Mouse (Mus musculus): ENCODE measurements around the gene Fgfr2. TPM values are rescaled to one million over a fixed set of nuclear protein-coding genes. Genes with fewer than 3 reads are reported as not detected.

The Fgfr2 gene
- total RNA-seq, 2 experiments from 2014 or later = 47.6 to 49.5 TPM

GRCm38 (mm10) chr7:132302508-132303241 is 820.5 kb downstream of the Fgfr2 start:
- DNase-seq (ENCODE audit: low spot score in 2 of 2) = no peak
- Histone ChIP-seq H3K4me3 (no peak overlapping the region), H3K27ac (no peak overlapping the region; the same call in 1 of the 2 replicates)
- TF ChIP-seq CTCF (conservative IDR thresholded peaks at IDR 0.05) = no peak

GRCm38 (mm10) chr7:132299661-132300210 is 823.4 kb downstream of the Fgfr2 start:
- TF ChIP-seq CTCF (conservative IDR thresholded peaks at IDR 0.05) = no peak
- no peak overlapping the region for H3K4me3 ChIP-seq
- no peak for DNase-seq (ENCODE audit: low spot score in 2 of 2)
- H3K27ac ChIP-seq = no peak overlapping the region

GRCm38 (mm10) chr7:132298412-132298990 is 824.6 kb downstream of the Fgfr2 start:
- DNase-seq (ENCODE audit: low spot score in 2 of 2) = no peak
- no peak for TF ChIP-seq CTCF (conservative IDR thresholded peaks at IDR 0.05)
- H3K4me3 ChIP-seq = no peak overlapping the region
- H3K27ac ChIP-seq = no peak overlapping the region

GRCm38 (mm10) chr7:132296661-132297443 is 826.3 kb downstream of the Fgfr2 start:
- no peak for DNase-seq (ENCODE audit: low spot score in 2 of 2)

GRCm38 (mm10) chr7:132296132-132296531 is 827.0 kb downstream of the Fgfr2 start:
- H3K4me3 ChIP-seq = no peak overlapping the region
- TF ChIP-seq CTCF (conservative IDR thresholded peaks at IDR 0.05) = no peak
- no peak overlapping the region for H3K27ac ChIP-seq
- DNase-seq (ENCODE audit: low spot score in 2 of 2) = no peak

More at GRCm38 (mm10) chr7:132296661-132297443, 826.3 kb downstream of the Fgfr2 start:
- Histone ChIP-seq H3K27ac (no peak overlapping the region), H3K4me3 (no peak overlapping the region)
- no peak for TF ChIP-seq CTCF (conservative IDR thresholded peaks at IDR 0.05)

- peak overlapping the region; percentile 86 for H3K27ac ChIP-seq
- H3K4me3 ChIP-seq = no peak overlapping the region
- DNase-seq (ENCODE audit: low spot score in 2 of 2) = no peak
Measured at GRCm38 (mm10) chr7:132287340-132287664, 835.8 kb downstream of the Fgfr2 start.

GRCm38 (mm10) chr7:132286630-132287339 is 836.4 kb downstream of the Fgfr2 start:
- Histone ChIP-seq H3K4me3 (no peak overlapping the region), H3K27ac (peak overlapping the region; percentile 86)
- no peak for DNase-seq (ENCODE audit: low spot score in 2 of 2)
- TF ChIP-seq CTCF (conservative IDR thresholded peaks at IDR 0.05) = no peak

More at GRCm38 (mm10) chr7:132287340-132287664, 835.8 kb downstream of the Fgfr2 start:
- TF ChIP-seq CTCF (conservative IDR thresholded peaks at IDR 0.05) = no peak

- no peak for TF ChIP-seq CTCF (conservative IDR thresholded peaks at IDR 0.05)
- no peak overlapping the region for H3K4me3 ChIP-seq
- DNase-seq (ENCODE audit: low spot score in 2 of 2) = peak; percentile 74 to 83
- peak overlapping the region; percentile 86 for H3K27ac ChIP-seq
Measured at GRCm38 (mm10) chr7:132284795-132285194, 838.4 kb downstream of the Fgfr2 start.

GRCm38 (mm10) chr7:132284048-132284737 is 839.0 kb downstream of the Fgfr2 start:
- DNase-seq (ENCODE audit: low spot score in 2 of 2) = peak; percentile 45 to 47
- peak overlapping the region; percentile 86 for H3K27ac ChIP-seq

GRCm38 (mm10) chr7:132282576-132282975 is 840.6 kb downstream of the Fgfr2 start:
- TF ChIP-seq CTCF (conservative IDR thresholded peaks at IDR 0.05) = no peak
- no peak for DNase-seq (ENCODE audit: low spot score in 2 of 2)
- H3K27ac ChIP-seq = peak overlapping the region; percentile 86
- H3K4me3 ChIP-seq = no peak overlapping the region

More at GRCm38 (mm10) chr7:132284048-132284737, 839.0 kb downstream of the Fgfr2 start:
- no peak overlapping the region for H3K4me3 ChIP-seq
- no peak for TF ChIP-seq CTCF (conservative IDR thresholded peaks at IDR 0.05)

GRCm38 (mm10) chr7:132282161-132282560 is 841.0 kb downstream of the Fgfr2 start:
- Histone ChIP-seq H3K27ac (peak overlapping the region; percentile 86), H3K4me3 (no peak overlapping the region)
- DNase-seq (ENCODE audit: low spot score in 2 of 2) = no peak
- no peak for TF ChIP-seq CTCF (conservative IDR thresholded peaks at IDR 0.05)

GRCm38 (mm10) chr7:132281753-132282152 is 841.4 kb downstream of the Fgfr2 start:
- DNase-seq (ENCODE audit: low spot score in 2 of 2) = peak in 1 of 2 experiments; percentile 35
- H3K4me3 ChIP-seq = no peak overlapping the region
- H3K27ac ChIP-seq = peak overlapping the region; percentile 86
- no peak for TF ChIP-seq CTCF (conservative IDR thresholded peaks at IDR 0.05)
